In genomic region chr3:108069231-108069870, GRCm38 (mm10) we compare ENCODE assay signal across 9 mouse cellular contexts. TPM values are rescaled to one million over a fixed set of nuclear protein-coding genes. Genes with fewer than 3 reads are reported as not detected.
A peak's percentile ranks its signal among the peaks of the same experiment; 100 is the strongest.
DNase-seq lines count a peak whose midpoint lies in the region; ATAC-seq and TF ChIP-seq lines count a peak whose summit lies in the region.
"Had no signal": no experiment of that assay in that cellular context is flagged by ENCODE, and none has a peak within 500 bp of the region (broad histone marks: within the 10 kb centered on the region; RNA-seq: fewer than 3 reads in every experiment).

No protein-coding gene starts in this region.

- no peak overlapping the region for H3K4me3 ChIP-seq in intestine, embryonic 15.5 days (replicated peaks)
- no peak overlapping the region for H3K4me3 ChIP-seq in liver, postnatal 0 days (ENCODE audit: low read depth, low read length)
- H3K4me3 ChIP-seq: limb, embryonic 12.5 days; neural tube, embryonic 15.5 days had no signal

- peak overlapping the region; percentile 26 for H3K4me2 ChIP-seq in intestine, embryonic 15.5 days (replicated peaks)
- H3K4me2 ChIP-seq in liver, postnatal 0 days (ENCODE audit: low read depth, low read length), result peak overlapping the region; percentile 65
- H3K4me2 ChIP-seq: limb, embryonic 12.5 days; neural tube, embryonic 15.5 days had no signal

- peak; percentile 85 for DNase-seq in MEL-GATA-1-ER (ENCODE audit: extremely low read depth, low read depth)
- peak; percentile 48 to 57 for DNase-seq in adrenal gland, postnatal 36 days
- DNase-seq in liver, postnatal 0 days, result peak; percentile 60
- DNase-seq in right cerebral cortex, postnatal 36 days (ENCODE audit: low spot score in 2 of 2), result no peak
- no peak for DNase-seq in left cerebral cortex, postnatal 10 days (ENCODE audit: extremely low spot score in 1 of 2, low spot score in 2 of 2)
- no peak for DNase-seq in natural killer cell, adult 2 months (ENCODE audit: low spot score in 2 of 2)

- H3K9me3 ChIP-seq in intestine, embryonic 15.5 days, result no peaks in the 10 kb centered on the region
- no peaks in the 10 kb centered on the region for H3K9me3 ChIP-seq in liver, postnatal 0 days (ENCODE audit: low read length)
- H3K9me3 ChIP-seq: limb, embryonic 12.5 days; neural tube, embryonic 15.5 days had no signal

- no peak for TF ChIP-seq EP300 in liver, postnatal 0 days (IDR thresholded peaks at IDR 0.05; ENCODE audit: low read depth)

- intact Hi-C loops in left cerebral cortex, postnatal 10 days (cut with DNase I), result no loop called here

- no peak for TF ChIP-seq CTCF in liver, postnatal 0 days (IDR thresholded peaks at IDR 0.05; ENCODE audit: low read depth)

- H3K27me3 ChIP-seq in intestine, embryonic 15.5 days (replicated peaks), result no peaks in the 10 kb centered on the region
- H3K27me3 ChIP-seq in liver, postnatal 0 days (ENCODE audit: insufficient read depth, low read length), result no peaks in the 10 kb centered on the region
- H3K27me3 ChIP-seq: limb, embryonic 12.5 days; neural tube, embryonic 15.5 days had no signal

- H3K27ac ChIP-seq in intestine, embryonic 15.5 days, result peak overlapping the region; percentile 85
- H3K27ac ChIP-seq in liver, postnatal 0 days (ENCODE audit: low read depth), result peak overlapping the region; percentile 71
- H3K27ac ChIP-seq: limb, embryonic 12.5 days; neural tube, embryonic 15.5 days had no signal

- peaks cover 4% of the 10 kb centered on the region for H3K36me3 ChIP-seq in intestine, embryonic 15.5 days
- peaks cover 4% of the 10 kb centered on the region for H3K36me3 ChIP-seq in liver, postnatal 0 days (replicated peaks; ENCODE audit: insufficient read depth, low read length)

- ATAC-seq in intestine, embryonic 15.5 days, result peak; percentile 85
- peak; percentile 66 for ATAC-seq in liver, postnatal 0 days

- no peak overlapping the region for H3K9ac ChIP-seq in intestine, embryonic 15.5 days
- H3K9ac ChIP-seq in liver, postnatal 0 days (replicated peaks), result no peak overlapping the region; the same call in 1 of the 2 replicates
- H3K9ac ChIP-seq: limb, embryonic 12.5 days; neural tube, embryonic 15.5 days had no signal

- H3K4me1 ChIP-seq in intestine, embryonic 15.5 days (replicated peaks), result no peaks in the 10 kb centered on the region
- peaks cover 25% of the 10 kb centered on the region for H3K4me1 ChIP-seq in liver, postnatal 0 days (ENCODE audit: insufficient read depth)

- WGBS in intestine, embryonic 15.5 days, result 40% methylated on average over 13 of the region's 13 CpGs
- WGBS in liver, postnatal 0 days (ENCODE audit: insufficient replicate concordance), result 44% methylated on average over 13 of the region's 13 CpGs

RNA-seq across cellular contexts. Expression of gene Ampd2, which starts 17.1 kb away (rescaled TPM):
- total RNA-seq in adrenal gland, postnatal 36 days (2021), result 100 to 1,000 TPM; 133 to 143 TPM
- polyA plus RNA-seq in intestine, embryonic 15.5 days (2015; fragmentation: Nextera tagmentation; extraction: Ambion mirVana), result 49.9 and 53.6 TPM in 2 replicates
- 17.3 and 23.0 TPM in 2 replicates for polyA plus RNA-seq in liver, postnatal 0 days (2015; fragmentation: Nextera tagmentation; extraction: Ambion mirVana)
- 10 to 100 TPM; 51.8 to 53.7 TPM for total RNA-seq in left cerebral cortex, postnatal 10 days (2021)

RNA-seq across cellular contexts. Expression of gene Gnat2, which starts 23.2 kb away (rescaled TPM):
- 10 to 100 TPM; 11.5 to 14.7 TPM for total RNA-seq in adrenal gland, postnatal 36 days (2021)
- polyA plus RNA-seq in intestine, embryonic 15.5 days (2015; fragmentation: Nextera tagmentation; extraction: Ambion mirVana), result 1.9 and 2.8 TPM in 2 replicates
- polyA plus RNA-seq in liver, postnatal 0 days (2015; fragmentation: Nextera tagmentation; extraction: Ambion mirVana), result 1.6 and 1.7 TPM in 2 replicates
- total RNA-seq in left cerebral cortex, postnatal 10 days (2021), result not detected

RNA-seq across cellular contexts. Expression of gene Gstm4, which starts 24.7 kb away (rescaled TPM):
- total RNA-seq in adrenal gland, postnatal 36 days (2021), result 10 to 100 TPM; 12.0 to 19.0 TPM
- polyA plus RNA-seq in intestine, embryonic 15.5 days (2015; fragmentation: Nextera tagmentation; extraction: Ambion mirVana), result 33.0 and 33.9 TPM in 2 replicates
- 12.9 and 13.5 TPM in 2 replicates for polyA plus RNA-seq in liver, postnatal 0 days (2015; fragmentation: Nextera tagmentation; extraction: Ambion mirVana)
- 10 to 100 TPM; 13.2 to 13.5 TPM for total RNA-seq in left cerebral cortex, postnatal 10 days (2021)

RNA-seq across cellular contexts. Expression of gene Gstm1, which starts 51.6 kb away (rescaled TPM):
- 100 to 1,000 TPM; 325 to 425 TPM for total RNA-seq in adrenal gland, postnatal 36 days (2021)
- 335 and 425 TPM in 2 replicates for polyA plus RNA-seq in intestine, embryonic 15.5 days (2015; fragmentation: Nextera tagmentation; extraction: Ambion mirVana)
- polyA plus RNA-seq in liver, postnatal 0 days (2015; fragmentation: Nextera tagmentation; extraction: Ambion mirVana), result 188 and 211 TPM in 2 replicates
- 10 to 100 TPM; 54.5 to 67.8 TPM for total RNA-seq in left cerebral cortex, postnatal 10 days (2021)

Comparison
In these comparisons a context has a peak if more than half of its experiments do, and no peak if none do; other contexts are left out.
1. DNase-seq: peak in MEL-GATA-1-ER (single experiment), adrenal gland, postnatal 36 days (2 of 2) and liver, postnatal 0 days (single experiment); none in right cerebral cortex, postnatal 36 days (0 of 2), left cerebral cortex, postnatal 10 days (0 of 2) and natural killer cell, adult 2 months (0 of 2).
2. RNA of gene Gnat2, which starts 23.2 kb away (total RNA-seq): 11.5 to 14.7 TPM in adrenal gland, postnatal 36 days; not detected in left cerebral cortex, postnatal 10 days; every median in the first group is over 10 times any median in the second.